Mouse (Mus musculus) lung, postnatal 10 days (tissue): ENCODE measurements around the gene Cox7c.
"Not testable (repeated sequence)": the region's sequence is repeated elsewhere in the genome, so short reads cannot be mapped to it uniquely, and the experiment has no call there.

ENCODE experiments used
- DNase-seq: peaks from one replicate; pipeline ENCODE4 v3.0.0; 2021

Cox7c gene

DNA sequence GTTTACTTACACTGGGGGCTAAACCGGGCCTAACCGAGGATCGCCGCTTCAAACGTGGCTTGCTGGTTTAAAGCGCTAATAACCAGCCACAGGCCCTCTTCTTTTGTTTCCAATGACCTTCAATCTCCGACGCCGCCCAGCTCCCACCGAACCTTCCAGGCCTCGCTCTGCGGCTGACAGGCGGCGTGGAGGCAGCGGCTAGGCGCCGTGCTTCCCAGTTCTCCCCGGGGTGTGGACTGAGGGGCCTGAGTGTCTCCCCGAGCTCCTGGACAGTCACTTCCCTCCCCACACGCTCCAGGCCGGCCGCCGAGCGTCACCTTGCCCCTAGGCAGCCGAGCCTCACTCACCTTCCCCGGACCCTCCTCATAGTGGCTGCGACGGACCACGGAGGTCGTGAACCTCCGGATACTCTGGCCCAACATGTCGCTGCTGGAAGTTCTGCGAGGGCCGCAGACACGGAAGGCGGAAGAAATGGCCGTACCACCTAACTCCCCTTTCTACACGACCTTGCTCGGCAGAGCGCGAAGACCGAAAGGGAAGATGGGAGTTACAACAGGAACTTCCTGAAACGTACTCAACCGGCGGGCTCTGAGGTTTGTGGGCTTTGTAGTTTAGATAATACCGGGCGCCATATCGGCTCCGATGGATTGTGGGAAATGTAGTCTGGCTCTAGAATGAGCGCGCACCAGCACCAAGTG is at the start of gene Cox7c:
Gene Cox7c, minus strand, starts transcription at position 651 of the 698 bp plus-strand sequence.
- DNase-seq = peak; percentile 89

DNA sequence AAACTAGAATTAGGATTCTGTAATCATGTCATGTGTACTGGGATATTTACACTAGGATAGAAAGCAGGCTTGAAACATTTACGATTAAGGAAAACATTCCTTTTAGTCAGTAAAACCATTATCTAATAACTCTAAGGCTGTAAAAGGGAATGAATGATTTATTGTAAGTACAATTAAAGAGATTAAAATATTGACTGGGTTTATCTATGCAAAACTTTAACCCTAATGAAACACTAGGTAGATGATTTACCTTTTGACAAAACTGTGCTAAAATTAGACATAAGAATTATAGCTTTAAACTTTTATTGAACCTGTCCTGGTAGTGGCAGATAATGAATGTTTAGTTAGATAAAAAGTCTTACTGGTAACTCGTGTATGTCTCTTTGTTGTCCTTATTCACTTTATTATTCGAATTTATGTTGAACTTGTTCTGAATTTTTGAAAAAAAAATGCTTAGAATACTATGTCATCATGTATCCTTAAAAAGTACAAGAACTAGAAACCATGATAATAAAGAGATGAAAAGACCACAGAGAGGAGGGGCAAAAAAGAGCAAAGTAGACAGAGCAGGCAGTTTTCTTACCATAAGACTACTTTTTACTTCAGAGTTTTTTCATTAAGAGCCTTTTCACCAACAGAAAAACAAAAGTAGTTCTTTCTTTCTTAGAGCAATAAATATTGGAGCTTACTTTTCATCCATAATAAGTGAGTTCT is 21.5 kb upstream of the Cox7c start:
- DNase-seq = no peak

DNA sequence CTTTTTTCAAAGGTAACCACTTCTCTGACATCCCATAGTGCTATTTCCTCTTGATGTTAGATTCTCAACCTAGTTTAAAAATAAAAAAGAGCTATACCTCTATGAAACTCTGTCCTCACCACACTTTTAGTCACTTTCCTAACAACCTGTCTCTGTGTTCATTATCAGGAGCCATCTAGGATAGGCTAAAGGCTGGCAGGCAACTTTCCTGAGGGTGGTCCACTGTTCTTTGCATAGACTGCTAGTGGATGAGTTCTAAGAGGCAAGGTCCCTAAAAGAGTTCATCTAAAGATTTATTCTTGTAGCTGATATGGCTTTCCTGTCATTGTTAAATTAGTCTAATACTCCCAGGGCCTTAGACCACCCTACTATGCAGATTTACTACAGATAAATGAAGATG is 20.8 kb upstream of the Cox7c start:
- no peak for DNase-seq

DNA sequence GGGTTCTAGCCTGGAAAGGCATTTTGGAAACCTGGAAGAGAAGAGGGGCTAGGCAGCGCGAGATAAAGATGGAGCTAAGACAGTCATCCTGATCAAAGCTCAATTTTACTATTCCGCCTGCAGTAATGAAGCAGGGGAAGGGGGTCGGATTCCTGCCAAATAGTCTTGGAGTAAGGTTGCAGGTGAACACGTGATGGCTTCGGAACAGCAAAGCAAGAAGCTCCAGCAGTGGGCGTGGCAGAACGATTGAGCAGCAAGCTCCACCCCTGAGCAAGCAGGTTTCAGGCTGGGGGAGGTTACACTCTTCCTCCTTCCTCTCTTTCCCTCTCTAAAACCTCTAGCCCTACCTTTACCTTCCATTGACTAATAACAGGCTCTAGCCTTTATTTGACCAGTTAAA is 7.4 kb upstream of the Cox7c start:
- DNase-seq = not testable (repeated sequence)

DNA sequence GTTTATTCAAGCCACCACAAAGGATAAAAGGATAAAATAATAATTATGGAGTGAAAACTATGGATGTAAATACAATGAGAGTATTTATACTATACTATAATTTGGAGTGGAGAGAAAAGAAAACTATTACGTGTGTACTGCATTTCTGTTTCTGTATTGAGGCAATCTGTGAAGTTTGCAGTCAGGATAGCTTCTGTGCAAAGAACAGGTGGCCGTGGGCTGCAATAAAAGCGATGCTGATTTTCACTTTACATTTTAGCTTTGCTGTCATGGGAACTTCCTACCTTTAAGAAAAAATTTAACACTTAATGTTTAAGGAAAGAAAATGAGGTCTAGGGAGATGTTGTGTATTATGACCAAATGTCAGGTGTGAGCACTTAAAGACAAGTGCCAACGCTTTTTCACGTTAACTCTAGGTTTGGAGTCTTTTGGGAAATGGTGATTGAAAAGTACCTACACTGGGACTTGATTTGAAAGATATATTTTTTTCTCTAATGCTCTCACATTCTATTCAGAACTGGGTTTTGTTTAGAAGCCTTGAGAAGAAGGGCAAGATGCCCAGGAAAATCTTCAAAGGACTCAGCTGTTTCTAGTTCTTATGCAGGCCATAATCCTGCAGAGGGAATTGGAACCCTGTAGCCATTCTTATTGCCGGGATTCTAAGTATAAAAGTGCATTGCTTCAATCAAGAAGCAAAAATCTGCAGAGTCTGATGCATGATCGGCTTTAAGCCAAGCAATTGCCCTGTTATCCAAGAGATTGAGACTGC is 41.6 kb downstream of the Cox7c start:
- no peak for DNase-seq
